Mouse (Mus musculus): ENCODE measurements around the gene Hist1h2af.

- TF ChIP-seq MAX (IDR thresholded peaks at IDR 0.05) (no peak), CTCF (IDR thresholded peaks at IDR 0.05; ENCODE audit: control insufficient read depth, insufficient read depth, insufficient read length) (no peak), FOSL1 (IDR thresholded peaks at IDR 0.05; ENCODE audit: insufficient read depth, low read length, poor library complexity, severe bottlenecking) (no peak), USF1 (IDR thresholded peaks at IDR 0.05; ENCODE audit: low read depth) (no peak), CEBPB (IDR thresholded peaks at IDR 0.05; ENCODE audit: low read depth) (no peak)
Observed at GRCm38 (mm10) chr13:23518885-23519284, 14.8 kb upstream of the Hist1h2af start.

Measured in C2C12 (cell line).